ENCODE assay signal across 12 mouse cellular contexts in the genomic region with DNA sequence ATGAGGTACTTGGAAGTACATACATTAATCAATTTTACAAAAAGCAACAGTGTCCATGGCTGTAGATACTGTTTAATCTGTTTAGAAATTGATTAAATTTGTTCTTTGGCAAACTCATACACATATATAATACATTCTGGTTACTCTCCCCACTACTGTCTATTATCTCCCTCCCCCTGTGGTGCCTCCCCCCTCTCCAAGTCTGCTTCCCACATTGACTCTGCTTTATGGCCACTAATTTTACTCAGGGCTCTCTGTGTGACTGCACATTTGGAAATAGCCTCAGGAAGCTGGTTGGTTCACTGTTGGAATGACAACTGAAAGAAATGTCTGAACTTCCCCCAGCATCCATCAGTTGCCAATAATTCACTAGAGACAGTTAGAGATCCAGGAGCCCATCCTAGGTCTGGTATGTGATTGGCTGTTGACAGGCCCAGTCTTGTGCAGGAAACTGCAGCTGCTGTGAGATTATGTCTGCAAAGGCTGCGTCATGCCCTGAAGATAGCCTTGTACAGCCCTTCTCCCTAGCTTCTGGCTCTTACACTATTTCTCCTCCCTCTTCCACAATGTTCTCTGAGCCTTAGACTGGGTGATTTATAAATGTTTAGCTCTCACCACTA.
A peak's percentile ranks its signal among the peaks of the same experiment; 100 is the strongest.
DNase-seq lines count a peak whose midpoint lies in the region; ATAC-seq and TF ChIP-seq lines count a peak whose summit lies in the region.
"Had no signal": no experiment of that assay in that cellular context is flagged by ENCODE, and none has a peak within 500 bp of the region (broad histone marks: within the 10 kb centered on the region; RNA-seq: fewer than 3 reads in every experiment).

No protein-coding gene starts in this region.

- WGBS in kidney, adult 2 months, result 79% methylated on average over 1 of the region's 1 CpGs
- WGBS in kidney, embryonic 14.5 days, result 44% methylated on average over 1 of the region's 1 CpGs
- WGBS in heart, embryonic 16.5 days, result 11% methylated on average over 1 of the region's 1 CpGs
- WGBS in intestine, embryonic 16.5 days, result 52% methylated on average over 1 of the region's 1 CpGs
- 81% methylated on average over 1 of the region's 1 CpGs for WGBS in midbrain, embryonic 15.5 days

- no peak overlapping the region for H3K27ac ChIP-seq in kidney, adult 2 months (ENCODE audit: insufficient read depth, low read depth, low read length)
- no peak overlapping the region for H3K27ac ChIP-seq in kidney, embryonic 14.5 days (ENCODE audit: low read depth, low read length)
- H3K27ac ChIP-seq in heart, embryonic 16.5 days (ENCODE audit: low read length), result peak overlapping the region; percentile 1
- no peak overlapping the region for H3K27ac ChIP-seq in intestine, embryonic 16.5 days (ENCODE audit: low read length)
- H3K27ac ChIP-seq in midbrain, embryonic 15.5 days, result no peak overlapping the region
- H3K27ac ChIP-seq: hindbrain, embryonic 10.5 days had no signal

- H3K9ac ChIP-seq in kidney, embryonic 14.5 days (ENCODE audit: low read depth, low read length), result no peak overlapping the region
- no peak overlapping the region for H3K9ac ChIP-seq in heart, embryonic 16.5 days (ENCODE audit: low read length)
- H3K9ac ChIP-seq in intestine, embryonic 16.5 days (ENCODE audit: low read depth, low read length), result no peak overlapping the region
- no peak overlapping the region for H3K9ac ChIP-seq in midbrain, embryonic 15.5 days

- no peak overlapping the region for H3K4me3 ChIP-seq in kidney, adult 2 months (ENCODE audit: insufficient read depth, low read depth, low read length)
- H3K4me3 ChIP-seq in kidney, embryonic 14.5 days (ENCODE audit: low read length), result no peak overlapping the region
- H3K4me3 ChIP-seq in heart, embryonic 16.5 days (ENCODE audit: low read length), result no peak overlapping the region
- H3K4me3 ChIP-seq in intestine, embryonic 16.5 days (ENCODE audit: low read length), result no peak overlapping the region
- no peak overlapping the region for H3K4me3 ChIP-seq in midbrain, embryonic 15.5 days
- H3K4me3 ChIP-seq: hindbrain, embryonic 10.5 days had no signal

- no peak for TF ChIP-seq CTCF in kidney, adult 2 months (conservative IDR thresholded peaks at IDR 0.05; ENCODE audit: insufficient read depth, insufficient read length, low read depth, low read length)

- ATAC-seq in kidney, embryonic 14.5 days (ENCODE audit: low FRiP score, low TSS enrichment), result no peak
- peak; percentile 76 for ATAC-seq in heart, embryonic 16.5 days (replicated peaks; ENCODE audit: extremely low read depth, insufficient read depth, low FRiP score)
- peak; percentile 91 for ATAC-seq in megakaryocyte progenitor cell, adult 5-6 weeks (replicated peaks; ENCODE audit: poor library complexity)
- no peak for ATAC-seq in intestine, embryonic 16.5 days
- ATAC-seq in midbrain, embryonic 15.5 days (replicated peaks), result no peak

- no peaks in the 10 kb centered on the region for H3K4me1 ChIP-seq in kidney, adult 2 months (ENCODE audit: control insufficient read depth, insufficient read depth, low read length)
- no peaks in the 10 kb centered on the region for H3K4me1 ChIP-seq in kidney, embryonic 14.5 days (ENCODE audit: control insufficient read depth, insufficient read depth, low read length)
- peaks cover 17% of the 10 kb centered on the region for H3K4me1 ChIP-seq in heart, embryonic 16.5 days (ENCODE audit: control insufficient read depth, insufficient read depth, low read length)
- no peaks in the 10 kb centered on the region for H3K4me1 ChIP-seq in intestine, embryonic 16.5 days (ENCODE audit: control insufficient read depth, insufficient read depth, low read length)
- no peaks in the 10 kb centered on the region for H3K4me1 ChIP-seq in midbrain, embryonic 15.5 days
- H3K4me1 ChIP-seq: hindbrain, embryonic 10.5 days had no signal

- no peak overlapping the region for H3K4me2 ChIP-seq in kidney, embryonic 14.5 days (replicated peaks; ENCODE audit: low read depth, low read length)
- H3K4me2 ChIP-seq in heart, embryonic 16.5 days (ENCODE audit: low read depth, low read length), result no peak overlapping the region
- no peak overlapping the region for H3K4me2 ChIP-seq in intestine, embryonic 16.5 days (ENCODE audit: low read depth, low read length)
- no peak overlapping the region for H3K4me2 ChIP-seq in midbrain, embryonic 15.5 days

- H3K9me3 ChIP-seq in kidney, embryonic 14.5 days (ENCODE audit: control insufficient read depth, low read length), result no peaks in the 10 kb centered on the region
- H3K9me3 ChIP-seq in heart, embryonic 16.5 days (replicated peaks; ENCODE audit: control insufficient read depth, low read length), result no peaks in the 10 kb centered on the region
- H3K9me3 ChIP-seq in intestine, embryonic 16.5 days (ENCODE audit: control insufficient read depth, low read length), result no peaks in the 10 kb centered on the region
- no peaks in the 10 kb centered on the region for H3K9me3 ChIP-seq in midbrain, embryonic 15.5 days
- H3K9me3 ChIP-seq: hindbrain, embryonic 10.5 days had no signal

- TF ChIP-seq POLR2A in kidney, adult 2 months (IDR thresholded peaks at IDR 0.05; ENCODE audit: low read depth, low read length), result no peak

- H3K27me3 ChIP-seq in kidney, adult 2 months (replicated peaks; ENCODE audit: control insufficient read depth, insufficient read depth, low read length), result no peaks in the 10 kb centered on the region
- no peaks in the 10 kb centered on the region for H3K27me3 ChIP-seq in kidney, embryonic 14.5 days (ENCODE audit: control insufficient read depth, insufficient read depth, low read length)
- H3K27me3 ChIP-seq in heart, embryonic 16.5 days (ENCODE audit: control insufficient read depth, insufficient read depth, low read length), result no peaks in the 10 kb centered on the region
- no peaks in the 10 kb centered on the region for H3K27me3 ChIP-seq in intestine, embryonic 16.5 days (replicated peaks; ENCODE audit: control insufficient read depth, insufficient read depth, low read length)
- no peaks in the 10 kb centered on the region for H3K27me3 ChIP-seq in midbrain, embryonic 15.5 days (replicated peaks)

- no peaks in the 10 kb centered on the region for H3K36me3 ChIP-seq in kidney, adult 2 months (ENCODE audit: control insufficient read depth, insufficient read depth, low read length)
- H3K36me3 ChIP-seq in kidney, embryonic 14.5 days (ENCODE audit: control insufficient read depth, insufficient read depth, low read length), result no peaks in the 10 kb centered on the region
- H3K36me3 ChIP-seq in heart, embryonic 16.5 days (ENCODE audit: control insufficient read depth, insufficient read depth), result no peaks in the 10 kb centered on the region
- no peaks in the 10 kb centered on the region for H3K36me3 ChIP-seq in intestine, embryonic 16.5 days (ENCODE audit: control insufficient read depth, insufficient read depth, low read length)
- no peaks in the 10 kb centered on the region for H3K36me3 ChIP-seq in midbrain, embryonic 15.5 days (replicated peaks)
- H3K36me3 ChIP-seq: hindbrain, embryonic 10.5 days had no signal

- DNase-seq in kidney, adult 2 months, result peak; percentile 41
- DNase-seq in adipocyte (ENCODE audit: low spot score), result peak; percentile 48
- DNase-seq in spleen, adult 18-20 months, result no peak
- DNase-seq: adrenal gland, adult 8-10 months; cerebellum, adult 2 months; lung, adult 18-20 months had no signal

Comparison
In these comparisons a context has a peak if more than half of its experiments do, and no peak if none do; other contexts are left out.
1. DNase-seq: peak in kidney, adult 2 months (single experiment) and adipocyte (single experiment); none in spleen, adult 18-20 months (0 of 2).
2. ATAC-seq: peak in heart, embryonic 16.5 days (single experiment) and megakaryocyte progenitor cell, adult 5-6 weeks (single experiment); none in kidney, embryonic 14.5 days (single experiment), intestine, embryonic 16.5 days (single experiment) and midbrain, embryonic 15.5 days (single experiment).